Mouse (Mus musculus): Measurements from ENCODE around the gene Tgif2. TPM values are rescaled to one million over a fixed set of nuclear protein-coding genes. Genes with fewer than 3 reads are reported as not detected.
"Not testable (repeated sequence)": the region's sequence is repeated elsewhere in the genome, so short reads cannot be mapped to it uniquely, and the experiment has no call there.

Tgif2 gene
- 55.7 and 56.1 TPM in 2 replicates for polyA plus RNA-seq (2015; fragmentation: Nextera tagmentation; extraction: Ambion mirVana)

- Histone ChIP-seq H3K27ac (peak within 1 kb of the TSS; percentile 97), H3K4me3 (peak within 1 kb of the TSS; percentile 95), H3K4me1 (peaks cover 53% of the 10 kb centered on the region), H3K9me3 (no peaks in the 10 kb centered on the region), H3K9ac (peak within 1 kb of the TSS; percentile 90), H3K27me3 (no peaks in the 10 kb centered on the region), H3K4me2 (peak within 1 kb of the TSS; percentile 73), H3K36me3 (peaks cover 20% of the 10 kb centered on the region)
- WGBS = 2% methylated on average over 49 of the region's 61 CpGs
- ATAC-seq (ENCODE audit: borderline replicate concordance, extremely low read depth, low FRiP score, low TSS enrichment) = peak; percentile 87
Measured at GRCm38 (mm10) chr2:156839319-156840191, at the start of gene Tgif2. Gene Tgif2, plus strand, starts transcription at chr2:156840007.

GRCm38 (mm10) chr2:156798516-156798915 is 41.3 kb upstream of the Tgif2 start:
- Histone ChIP-seq H3K27ac (no peak overlapping the region), H3K36me3 (no peaks in the 10 kb centered on the region), H3K9me3 (no peaks in the 10 kb centered on the region), H3K4me2 (no peak overlapping the region), H3K4me1 (no peaks in the 10 kb centered on the region), H3K27me3 (no peaks in the 10 kb centered on the region), H3K9ac (no peak overlapping the region), H3K4me3 (no peak overlapping the region)
- 86% methylated on average over 1 of the region's 1 CpGs for WGBS
- no peak for ATAC-seq (ENCODE audit: borderline replicate concordance, extremely low read depth, low FRiP score, low TSS enrichment)

- Histone ChIP-seq H3K27ac (no peak overlapping the region), H3K27me3 (no peaks in the 10 kb centered on the region), H3K4me1 (no peaks in the 10 kb centered on the region), H3K4me2 (no peak overlapping the region), H3K9me3 (no peaks in the 10 kb centered on the region), H3K36me3 (no peaks in the 10 kb centered on the region), H3K4me3 (no peak overlapping the region), H3K9ac (no peak overlapping the region)
- no peak for ATAC-seq (ENCODE audit: borderline replicate concordance, extremely low read depth, low FRiP score, low TSS enrichment)
- 63% methylated on average over 4 of the region's 4 CpGs for WGBS
Measured at GRCm38 (mm10) chr2:156801045-156801444, 38.8 kb upstream of the Tgif2 start.

GRCm38 (mm10) chr2:156802116-156802515 is 37.7 kb upstream of the Tgif2 start:
- 36% methylated on average over 9 of the region's 9 CpGs for WGBS
- ATAC-seq (ENCODE audit: borderline replicate concordance, extremely low read depth, low FRiP score, low TSS enrichment); H3K4me1 ChIP-seq; H3K27ac ChIP-seq; H3K9ac ChIP-seq; H3K36me3 ChIP-seq; H3K4me3 ChIP-seq; H3K9me3 ChIP-seq; H3K4me2 ChIP-seq; H3K27me3 ChIP-seq: not testable (repeated sequence)

GRCm38 (mm10) chr2:156803698-156804372 is 36.0 kb upstream of the Tgif2 start:
- no peaks in the 10 kb centered on the region for H3K27me3 ChIP-seq
- H3K4me2 ChIP-seq = no peak overlapping the region
- no peak overlapping the region for H3K9ac ChIP-seq

GRCm38 (mm10) chr2:156804589-156804988 is 35.2 kb upstream of the Tgif2 start:
- WGBS = 84% methylated on average over 4 of the region's 4 CpGs
- no peak for ATAC-seq (ENCODE audit: borderline replicate concordance, extremely low read depth, low FRiP score, low TSS enrichment)
- H3K4me3 ChIP-seq = no peak overlapping the region
- no peak overlapping the region for H3K4me2 ChIP-seq
- H3K4me1 ChIP-seq = peaks cover under 1% of the 10 kb centered on the region; the same call in 1 of the 2 replicates
- H3K27ac ChIP-seq = no peak overlapping the region
- H3K9me3 ChIP-seq = no peaks in the 10 kb centered on the region
- no peaks in the 10 kb centered on the region for H3K27me3 ChIP-seq
- no peak overlapping the region for H3K9ac ChIP-seq
- H3K36me3 ChIP-seq = no peaks in the 10 kb centered on the region

More at GRCm38 (mm10) chr2:156803698-156804372, 36.0 kb upstream of the Tgif2 start:
- Histone ChIP-seq H3K4me3 (no peak overlapping the region), H3K27ac (no peak overlapping the region), H3K9me3 (no peaks in the 10 kb centered on the region), H3K36me3 (no peaks in the 10 kb centered on the region), H3K4me1 (no peaks in the 10 kb centered on the region)
- WGBS = 57% methylated on average over 4 of the region's 4 CpGs
- ATAC-seq (ENCODE audit: borderline replicate concordance, extremely low read depth, low FRiP score, low TSS enrichment) = no peak

GRCm38 (mm10) chr2:156806886-156807285 is 32.9 kb upstream of the Tgif2 start:
- Histone ChIP-seq H3K36me3 (no peaks in the 10 kb centered on the region), H3K27me3 (no peaks in the 10 kb centered on the region), H3K27ac (no peak overlapping the region), H3K9ac (no peak overlapping the region), H3K4me2 (no peak overlapping the region), H3K4me3 (no peak overlapping the region), H3K4me1 (peaks cover 3% of the 10 kb centered on the region; the same call in 1 of the 2 replicates), H3K9me3 (no peaks in the 10 kb centered on the region)
- ATAC-seq (ENCODE audit: borderline replicate concordance, extremely low read depth, low FRiP score, low TSS enrichment) = no peak
- 61% methylated on average over 6 of the region's 6 CpGs for WGBS

GRCm38 (mm10) chr2:156809579-156809978 is 30.2 kb upstream of the Tgif2 start:
- Histone ChIP-seq H3K36me3 (no peaks in the 10 kb centered on the region), H3K4me1 (peaks cover 13% of the 10 kb centered on the region), H3K4me3 (no peak overlapping the region), H3K9me3 (no peaks in the 10 kb centered on the region), H3K27me3 (no peaks in the 10 kb centered on the region), H3K9ac (no peak overlapping the region), H3K4me2 (no peak overlapping the region), H3K27ac (no peak overlapping the region)
- no peak for ATAC-seq (ENCODE audit: borderline replicate concordance, extremely low read depth, low FRiP score, low TSS enrichment)
- 36% methylated on average over 2 of the region's 2 CpGs for WGBS

- ATAC-seq (ENCODE audit: borderline replicate concordance, extremely low read depth, low FRiP score, low TSS enrichment) = no peak
Measured at GRCm38 (mm10) chr2:156810716-156811115, 29.1 kb upstream of the Tgif2 start.

GRCm38 (mm10) chr2:156811556-156811955 is 28.3 kb upstream of the Tgif2 start:
- Histone ChIP-seq H3K36me3 (no peaks in the 10 kb centered on the region), H3K27ac (no peak overlapping the region), H3K9me3 (no peaks in the 10 kb centered on the region), H3K4me1 (peaks cover 29% of the 10 kb centered on the region), H3K4me3 (no peak overlapping the region), H3K27me3 (no peaks in the 10 kb centered on the region), H3K4me2 (no peak overlapping the region), H3K9ac (no peak overlapping the region)
- no peak for ATAC-seq (ENCODE audit: borderline replicate concordance, extremely low read depth, low FRiP score, low TSS enrichment)
- 67% methylated on average over 5 of the region's 5 CpGs for WGBS

More at GRCm38 (mm10) chr2:156810716-156811115, 29.1 kb upstream of the Tgif2 start:
- Histone ChIP-seq H3K36me3 (no peaks in the 10 kb centered on the region), H3K4me3 (no peak overlapping the region), H3K9ac (no peak overlapping the region), H3K27me3 (no peaks in the 10 kb centered on the region), H3K4me1 (peaks cover 25% of the 10 kb centered on the region), H3K4me2 (no peak overlapping the region), H3K9me3 (no peaks in the 10 kb centered on the region), H3K27ac (no peak overlapping the region)
- WGBS = 93% methylated on average over 10 of the region's 10 CpGs

GRCm38 (mm10) chr2:156814344-156814801 is 25.4 kb upstream of the Tgif2 start:
- ATAC-seq (ENCODE audit: borderline replicate concordance, extremely low read depth, low FRiP score, low TSS enrichment) = no peak; the same call in 1 of the 2 replicates
- H3K4me3 ChIP-seq = no peak overlapping the region
- peaks cover 31% of the 10 kb centered on the region for H3K4me1 ChIP-seq
- H3K36me3 ChIP-seq = no peaks in the 10 kb centered on the region
- H3K9me3 ChIP-seq = no peaks in the 10 kb centered on the region
- WGBS = 11% methylated on average over 8 of the region's 8 CpGs
- H3K4me2 ChIP-seq = peak overlapping the region; percentile 10; the same call in 1 of the 2 replicates
- H3K9ac ChIP-seq = no peak overlapping the region
- no peaks in the 10 kb centered on the region for H3K27me3 ChIP-seq
- peak overlapping the region; percentile 85 for H3K27ac ChIP-seq

- H3K4me1 ChIP-seq = peaks cover 28% of the 10 kb centered on the region; the same call in 1 of the 2 replicates
- H3K36me3 ChIP-seq = no peaks in the 10 kb centered on the region
- ATAC-seq (ENCODE audit: borderline replicate concordance, extremely low read depth, low FRiP score, low TSS enrichment) = peak; percentile 58; the same call in 1 of the 2 replicates
- no peak overlapping the region for H3K4me3 ChIP-seq
- WGBS = 12% methylated on average over 5 of the region's 5 CpGs
- no peak overlapping the region for H3K4me2 ChIP-seq
- no peak overlapping the region for H3K9ac ChIP-seq
- H3K27me3 ChIP-seq = no peaks in the 10 kb centered on the region
- no peaks in the 10 kb centered on the region for H3K9me3 ChIP-seq
- peak overlapping the region; percentile 85 for H3K27ac ChIP-seq
Measured at GRCm38 (mm10) chr2:156814893-156815292, 24.9 kb upstream of the Tgif2 start.

All from lung, embryonic 15.5 days (tissue).